Mouse (Mus musculus) forebrain, embryonic 10.5 days (tissue): ENCODE results near the gene Dab2. TPM values are rescaled to one million over a fixed set of nuclear protein-coding genes. Genes with fewer than 3 reads are reported as not detected.

Experiments used
- DNase-seq: peaks from one replicate; pipeline ENCODE4 v3.0.0-alpha.2; 2017; ENCODE audit warnings: low spot score; ENCODE audit errors: extremely low spot score
- H3K27ac ChIP-seq: fragments of 300-500 bp; sonication (generic); 2 replicates; pipeline ENCODE4 v1.5.1; 2016; ENCODE audit warnings: mild to moderate bottlenecking
- H3K27me3 ChIP-seq: fragments of 300-500 bp; sonication (generic); 2 replicates; pipeline ENCODE4 v1.6.1; 2016; ENCODE audit warnings: mild to moderate bottlenecking; ENCODE audit not compliant: poor library complexity, severe bottlenecking
- H3K36me3 ChIP-seq: fragments of 300-500 bp; sonication (generic); replicated peaks from 2 replicates; pipeline ENCODE4 v1.6.1; 2016; ENCODE audit warnings: mild to moderate bottlenecking, moderate library complexity
- H3K4me1 ChIP-seq: fragments of 300-500 bp; sonication (generic); 2 replicates; pipeline ENCODE4 v1.6.1; 2016
- H3K4me3 ChIP-seq: fragments of 300-500 bp; sonication (generic); 2 replicates; pipeline ENCODE4 v1.5.1; 2016; ENCODE audit warnings: mild to moderate bottlenecking, moderate library complexity
- H3K9me3 ChIP-seq: fragments of 300-500 bp; sonication (generic); 2 replicates; pipeline ENCODE4 v1.6.1; 2016; ENCODE audit warnings: mild to moderate bottlenecking, moderate library complexity
- WGBS: fragments of 180-500 bp; shearing (Covaris S2); methylation state at CpG from one replicate; pipeline ENCODE4 v1.1.7; 2016; 5-methylcytosine and 5-hydroxymethylcytosine counted together
- polyA plus RNA-seq: library from polyadenylated mRNA; unstranded; fragments of >200 nt; fragmentation: Nextera tagmentation; extraction: Ambion mirVana; gene quantifications from 2 replicates; pipeline ENCODE4 v1.2.1, GENCODE M21; 2016

Dab2 gene
- polyA plus RNA-seq, 1 experiment from 2014 or later: 33.2 TPM

GRCm38 (mm10) chr15:6406771-6407170 is 107.2 kb downstream of the Dab2 start:
- no peak for DNase-seq
- H3K27me3 ChIP-seq: no peaks in the 10 kb centered on the region
- H3K9me3 ChIP-seq: no peaks in the 10 kb centered on the region
- H3K36me3 ChIP-seq: no peaks in the 10 kb centered on the region
- no peak overlapping the region for H3K4me3 ChIP-seq
- no peak overlapping the region for H3K27ac ChIP-seq
- H3K4me1 ChIP-seq: no peaks in the 10 kb centered on the region
- 89% methylated on average over 6 of the region's 6 CpGs for WGBS

- Histone ChIP-seq H3K27me3 (no peaks in the 10 kb centered on the region), H3K36me3 (no peaks in the 10 kb centered on the region), H3K4me1 (no peaks in the 10 kb centered on the region), H3K9me3 (no peaks in the 10 kb centered on the region), H3K4me3 (no peak overlapping the region), H3K27ac (no peak overlapping the region)
- WGBS: 91% methylated on average over 8 of the region's 8 CpGs
- DNase-seq: no peak
These were observed 109.4 kb downstream of the Dab2 start for GRCm38 (mm10) chr15:6409031-6409430.

- Histone ChIP-seq H3K36me3 (no peaks in the 10 kb centered on the region), H3K4me1 (no peaks in the 10 kb centered on the region), H3K4me3 (no peak overlapping the region), H3K9me3 (no peaks in the 10 kb centered on the region), H3K27me3 (no peaks in the 10 kb centered on the region), H3K27ac (no peak overlapping the region)
- WGBS: 92% methylated on average over 3 of the region's 3 CpGs
- no peak for DNase-seq
These were observed 110.6 kb downstream of the Dab2 start for GRCm38 (mm10) chr15:6410161-6410560.

GRCm38 (mm10) chr15:6411334-6411733 is 111.7 kb downstream of the Dab2 start:
- no peak overlapping the region for H3K4me3 ChIP-seq
- WGBS: 91% methylated on average over 6 of the region's 6 CpGs
- no peak for DNase-seq

GRCm38 (mm10) chr15:6415317-6415716 is 115.7 kb downstream of the Dab2 start:
- Histone ChIP-seq H3K9me3 (no peaks in the 10 kb centered on the region), H3K27me3 (no peaks in the 10 kb centered on the region), H3K4me1 (no peaks in the 10 kb centered on the region), H3K27ac (no peak overlapping the region), H3K36me3 (peaks cover 11% of the 10 kb centered on the region; the same call in 1 of the 2 replicates), H3K4me3 (no peak overlapping the region)
- no peak for DNase-seq
- WGBS: 86% methylated on average over 5 of the region's 5 CpGs

More at GRCm38 (mm10) chr15:6411334-6411733, 111.7 kb downstream of the Dab2 start:
- no peaks in the 10 kb centered on the region for H3K4me1 ChIP-seq
- H3K27me3 ChIP-seq: no peaks in the 10 kb centered on the region
- no peaks in the 10 kb centered on the region for H3K36me3 ChIP-seq
- no peak overlapping the region for H3K27ac ChIP-seq
- no peaks in the 10 kb centered on the region for H3K9me3 ChIP-seq

- Histone ChIP-seq H3K27me3 (no peaks in the 10 kb centered on the region), H3K36me3 (peaks cover 32% of the 10 kb centered on the region), H3K27ac (no peak overlapping the region), H3K9me3 (peaks cover 9% of the 10 kb centered on the region), H3K4me3 (no peak overlapping the region), H3K4me1 (peaks cover 11% of the 10 kb centered on the region)
- no peak for DNase-seq
- 56% methylated on average over 7 of the region's 7 CpGs for WGBS
These were observed 132.2 kb downstream of the Dab2 start for GRCm38 (mm10) chr15:6431777-6432176.

GRCm38 (mm10) chr15:6432411-6432810 is 132.8 kb downstream of the Dab2 start:
- Histone ChIP-seq H3K4me3 (no peak overlapping the region), H3K4me1 (peaks cover 11% of the 10 kb centered on the region), H3K9me3 (peaks cover 9% of the 10 kb centered on the region), H3K27ac (no peak overlapping the region), H3K36me3 (peaks cover 29% of the 10 kb centered on the region), H3K27me3 (no peaks in the 10 kb centered on the region)
- WGBS: 97% methylated on average over 7 of the region's 7 CpGs
- no peak for DNase-seq

GRCm38 (mm10) chr15:6435281-6435680 is 135.7 kb downstream of the Dab2 start:
- H3K9me3 ChIP-seq: peaks cover 9% of the 10 kb centered on the region
- no peak overlapping the region for H3K27ac ChIP-seq
- H3K4me1 ChIP-seq: peaks cover 11% of the 10 kb centered on the region
- no peak overlapping the region for H3K4me3 ChIP-seq
- peaks cover 20% of the 10 kb centered on the region for H3K36me3 ChIP-seq
- no peak for DNase-seq
- 83% methylated on average over 7 of the region's 7 CpGs for WGBS
- no peaks in the 10 kb centered on the region for H3K27me3 ChIP-seq

GRCm38 (mm10) chr15:6435773-6436172 is 136.2 kb downstream of the Dab2 start:
- H3K4me3 ChIP-seq: no peak overlapping the region
- WGBS: 71% methylated on average over 2 of the region's 2 CpGs
- no peak for DNase-seq
- H3K4me1 ChIP-seq: peaks cover 11% of the 10 kb centered on the region
- H3K27me3 ChIP-seq: no peaks in the 10 kb centered on the region
- H3K9me3 ChIP-seq: peaks cover 9% of the 10 kb centered on the region
- peaks cover 20% of the 10 kb centered on the region for H3K36me3 ChIP-seq
- H3K27ac ChIP-seq: no peak overlapping the region

- 93% methylated on average over 3 of the region's 3 CpGs for WGBS
- Histone ChIP-seq H3K9me3 (peaks cover 9% of the 10 kb centered on the region), H3K36me3 (peaks cover 15% of the 10 kb centered on the region), H3K27me3 (no peaks in the 10 kb centered on the region), H3K27ac (no peak overlapping the region), H3K4me3 (no peak overlapping the region), H3K4me1 (peaks cover 5% of the 10 kb centered on the region; the same call in 1 of the 2 replicates)
- DNase-seq: no peak
These were observed 139.1 kb downstream of the Dab2 start for GRCm38 (mm10) chr15:6438685-6439084.

GRCm38 (mm10) chr15:6444452-6444851 is 144.9 kb downstream of the Dab2 start:
- no peaks in the 10 kb centered on the region for H3K27me3 ChIP-seq
- no peak for DNase-seq
- no peaks in the 10 kb centered on the region for H3K36me3 ChIP-seq
- H3K4me1 ChIP-seq: peaks cover 8% of the 10 kb centered on the region
- 96% methylated on average over 2 of the region's 2 CpGs for WGBS
- H3K9me3 ChIP-seq: no peaks in the 10 kb centered on the region
- H3K4me3 ChIP-seq: no peak overlapping the region
- H3K27ac ChIP-seq: no peak overlapping the region

GRCm38 (mm10) chr15:6445135-6445534 is 145.5 kb downstream of the Dab2 start, which contains the start of gene C9:
C9 (plus strand) TSS chr15:6445327.
- Histone ChIP-seq H3K36me3 (no peaks in the 10 kb centered on the region), H3K27me3 (no peaks in the 10 kb centered on the region), H3K4me3 (no peak within 1 kb of the TSS), H3K4me1 (peaks cover 8% of the 10 kb centered on the region), H3K27ac (no peak within 1 kb of the TSS), H3K9me3 (no peaks in the 10 kb centered on the region)
- WGBS: 74% methylated on average over 2 of the region's 2 CpGs
- DNase-seq: no peak

- DNase-seq: no peak
- Histone ChIP-seq H3K4me1 (peaks cover 8% of the 10 kb centered on the region), H3K27me3 (no peaks in the 10 kb centered on the region), H3K9me3 (no peaks in the 10 kb centered on the region), H3K27ac (no peak overlapping the region), H3K4me3 (no peak overlapping the region), H3K36me3 (no peaks in the 10 kb centered on the region)
- 89% methylated on average over 1 of the region's 1 CpGs for WGBS
These were observed 146.6 kb downstream of the Dab2 start for GRCm38 (mm10) chr15:6446181-6446580.

- 44% methylated on average over 9 of the region's 9 CpGs for WGBS
- H3K27me3 ChIP-seq: no peaks in the 10 kb centered on the region
- H3K9me3 ChIP-seq: no peaks in the 10 kb centered on the region
- no peaks in the 10 kb centered on the region for H3K36me3 ChIP-seq
- DNase-seq: no peak
- peaks cover 8% of the 10 kb centered on the region for H3K4me1 ChIP-seq
- H3K27ac ChIP-seq: no peak overlapping the region
- H3K4me3 ChIP-seq: no peak overlapping the region
These were observed 149.3 kb downstream of the Dab2 start for GRCm38 (mm10) chr15:6448892-6449291.
